ENCODE assay signal across 8 mouse cellular contexts in the genomic region with DNA sequence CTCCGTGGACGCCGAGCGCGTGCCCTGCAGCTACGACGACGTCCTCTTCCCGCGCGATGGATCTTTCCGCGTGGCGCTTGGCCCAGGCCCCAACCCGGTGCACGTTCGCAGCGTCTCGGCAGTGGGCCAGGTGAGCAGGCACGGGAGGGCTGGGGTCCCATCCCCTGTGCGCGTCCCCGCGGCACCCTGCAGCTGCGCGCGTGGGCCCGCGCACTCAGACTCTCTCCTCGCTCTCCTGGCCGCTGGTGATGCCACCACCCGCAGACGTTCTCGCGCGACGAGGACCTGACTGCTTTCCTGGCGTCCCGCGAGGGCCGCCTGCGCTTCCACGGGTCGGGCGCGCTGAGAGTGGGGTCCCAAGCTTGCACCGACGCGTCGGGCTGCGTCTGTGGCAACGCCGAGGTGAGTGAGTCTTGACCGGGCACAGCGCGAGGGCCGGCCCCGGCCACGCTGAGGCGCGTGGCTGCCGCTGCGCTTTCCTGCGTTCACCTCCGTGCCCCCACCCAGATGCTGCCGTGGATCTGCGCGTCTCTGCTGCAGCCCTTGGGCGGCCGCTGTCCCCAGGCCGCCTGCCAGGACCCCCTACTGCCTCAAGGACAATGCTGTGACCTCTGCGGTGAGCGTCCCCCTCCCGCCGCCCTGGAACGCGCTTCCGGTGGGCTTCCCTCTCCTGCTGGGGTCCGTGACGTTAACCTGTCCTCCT. TPM values are rescaled to one million over a fixed set of nuclear protein-coding genes. Genes with fewer than 3 reads are reported as not detected.
A peak's percentile ranks its signal among the peaks of the same experiment; 100 is the strongest.
DNase-seq lines count a peak whose midpoint lies in the region; ATAC-seq lines count a peak whose summit lies in the region.

No protein-coding gene starts in this region.

- peaks cover 47% of the 10 kb centered on the region for H3K4me1 ChIP-seq in megakaryocyte, embryonic 14.5 days
- H3K4me1 ChIP-seq in limb, embryonic 10.5 days: peaks cover 40% of the 10 kb centered on the region

- H3K4me3 ChIP-seq in megakaryocyte, embryonic 14.5 days (replicated peaks): peak overlapping the region; percentile 81
- H3K4me3 ChIP-seq in limb, embryonic 10.5 days: peak overlapping the region; percentile 45

- no peak for ATAC-seq in megakaryocyte, adult 5-6 weeks (ENCODE audit: poor library complexity, severe bottlenecking)

- H3K27me3 ChIP-seq in megakaryocyte, embryonic 14.5 days (replicated peaks): peaks cover 88% of the 10 kb centered on the region
- peaks cover 82% of the 10 kb centered on the region for H3K27me3 ChIP-seq in limb, embryonic 10.5 days (ENCODE audit: low read depth, poor library complexity, severe bottlenecking)

- peak overlapping the region; percentile 59; the same call in 1 of the 2 replicates for H3K27ac ChIP-seq in limb, embryonic 10.5 days

- H3K36me3 ChIP-seq in megakaryocyte, embryonic 14.5 days (replicated peaks; ENCODE audit: low read length): no peaks in the 10 kb centered on the region
- H3K36me3 ChIP-seq in limb, embryonic 10.5 days: no peaks in the 10 kb centered on the region

- DNase-seq in adrenal gland, postnatal 14 days: peak; percentile 27
- no peak for DNase-seq in adrenal gland, postnatal 10 days
- DNase-seq in limb, embryonic 10.5 days (ENCODE audit: low spot score): peak; percentile 56
- peak; percentile 66 for DNase-seq in right cerebral cortex, postnatal 4 days
- no peak for DNase-seq in MN1 (ENCODE audit: low spot score)
- no peak for DNase-seq in frontal cortex, postnatal 36 days (ENCODE audit: low spot score in 2 of 2)

- WGBS in limb, embryonic 10.5 days: 3% methylated on average over 80 of the region's 80 CpGs

- peaks cover 20% of the 10 kb centered on the region for H3K9me3 ChIP-seq in megakaryocyte, embryonic 14.5 days
- H3K9me3 ChIP-seq in limb, embryonic 10.5 days (replicated peaks): 0 out of 2 replicates have a peak, but pooled peaks cover 3% of the 10 kb centered on the region

RNA-seq across cellular contexts. Expression of gene Amn, which starts 3.7 kb away (rescaled TPM):
- not detected in 2 replicates for total RNA-seq in adrenal gland, postnatal 14 days (2021)
- total RNA-seq in adrenal gland, postnatal 10 days (2021): under 1 TPM in 1 of 2 experiments, not detected in 1; 0.27 TPM
- polyA plus RNA-seq in megakaryocyte, embryonic 14.5 days (2012; ENCODE audit: insufficient read depth, low replicate concordance): 2.9 TPM in 2 replicates
- total RNA-seq in megakaryocyte, adult 5-6 weeks (2015): 0.13 TPM in 1 of 2 replicates, not detected in the other
- not detected in 2 replicates for total RNA-seq in megakaryocyte, adult 5-6 weeks (2017)
- 0.30 and 0.33 TPM in 2 replicates for polyA plus RNA-seq in limb, embryonic 10.5 days (2016; fragmentation: Nextera tagmentation; extraction: Ambion mirVana)

Comparison
In these comparisons a context has a peak if more than half of its experiments do, and no peak if none do; other contexts are left out.
1. DNase-seq: peak in adrenal gland, postnatal 14 days (single experiment), limb, embryonic 10.5 days (single experiment) and right cerebral cortex, postnatal 4 days (single experiment); none in adrenal gland, postnatal 10 days (single experiment), MN1 (single experiment) and frontal cortex, postnatal 36 days (0 of 2).